Mouse (Mus musculus) hindbrain, postnatal 0 days (tissue): ENCODE results near the gene Aifm1. TPM values are rescaled to one million over a fixed set of nuclear protein-coding genes. Genes with fewer than 3 reads are reported as not detected.

Experiments used
- ATAC-seq: fragments of 200-750 bp; cut with Nextera tagmentation; 2 replicates; pipeline ENCODE4 v1.8.0; 2017; ENCODE audit warnings: mild to moderate bottlenecking, moderate TSS enrichment, moderate library complexity
- DNase-seq: peaks from one replicate; pipeline ENCODE4 v3.0.0-alpha.2; 2015; ENCODE audit warnings: low spot score
- H3K27ac ChIP-seq: fragments of 300-500 bp; sonication (generic); 2 replicates; pipeline ENCODE4 v1.5.1; 2014; ENCODE audit warnings: mild to moderate bottlenecking
- H3K27me3 ChIP-seq: fragments of 300-500 bp; sonication (generic); 2 replicates; pipeline ENCODE4 v1.6.1; 2014; ENCODE audit warnings: low read length, mixed read lengths; ENCODE audit not compliant: insufficient read depth
- H3K36me3 ChIP-seq: fragments of 300-500 bp; sonication (generic); 2 replicates; pipeline ENCODE4 v1.6.1; 2014; ENCODE audit warnings: low read length, mixed read lengths; ENCODE audit not compliant: insufficient read depth
- H3K4me1 ChIP-seq: fragments of 300-500 bp; sonication (generic); 2 replicates; pipeline ENCODE4 v1.6.1; 2014; ENCODE audit warnings: antibody characterized with exemption, low read length, mixed read lengths; ENCODE audit not compliant: insufficient read depth
- H3K4me2 ChIP-seq: fragments of 300-500 bp; sonication (generic); 2 replicates; pipeline ENCODE4 v1.6.1; 2014; ENCODE audit warnings: low read depth, mild to moderate bottlenecking, low read length, moderate library complexity, mixed read lengths
- H3K4me3 ChIP-seq: fragments of 300-500 bp; sonication (generic); 2 replicates; pipeline ENCODE4 v1.5.1; 2014; ENCODE audit warnings: low read length
- H3K9ac ChIP-seq: fragments of 300-500 bp; sonication (generic); replicated peaks from 2 replicates; pipeline ENCODE4 v1.6.1; 2014; ENCODE audit warnings: mild to moderate bottlenecking, low read length, moderate library complexity, mixed read lengths
- H3K9me3 ChIP-seq: fragments of 300-500 bp; sonication (generic); 2 replicates; pipeline ENCODE4 v1.6.1; 2016; ENCODE audit warnings: low read length, mixed read lengths
- CTCF ChIP-seq: IDR thresholded peaks from 2 replicates; pipeline ENCODE4 v1.5.1; 2016; ENCODE audit warnings: antibody characterized with exemption, control low read depth, low read depth
- WGBS: fragments of 180-500 bp; shearing (Covaris S2); extraction: QIAGEN DNeasy Blood & Tissue Kit; methylation state at CpG from one replicate; pipeline ENCODE4 v1.1.7; 2014; 5-methylcytosine and 5-hydroxymethylcytosine counted together
- polyA plus RNA-seq: library from polyadenylated mRNA; unstranded; fragments of >200 nt; fragmentation: Nextera tagmentation; extraction: Ambion mirVana; gene quantifications from 2 replicates; pipeline ENCODE4 v1.2.1, GENCODE M21; 2015
- total RNA-seq: library from RNA; depleted of rRNA; stranded (reverse); fragments of >200 nt; gene quantifications from 2 replicates; pipeline ENCODE4 v1.2.3, GENCODE M21; 2014; rRNA removed

The Aifm1 gene
- total and polyA plus RNA-seq, 2 experiments from 2014 or later: 7.2 to 32.9 TPM

- H3K27me3 ChIP-seq: no peaks in the 10 kb centered on the region
- WGBS: 75% methylated on average over 6 of the region's 6 CpGs
- no peak overlapping the region for H3K4me3 ChIP-seq
- no peak for ATAC-seq
- no peaks in the 10 kb centered on the region for H3K4me1 ChIP-seq
- no peaks in the 10 kb centered on the region for H3K36me3 ChIP-seq
- H3K9ac ChIP-seq: no peak overlapping the region
- no peak for TF ChIP-seq CTCF
- H3K4me2 ChIP-seq: no peak overlapping the region
- no peak overlapping the region for H3K27ac ChIP-seq
- no peaks in the 10 kb centered on the region for H3K9me3 ChIP-seq
- no peak for DNase-seq
Observed at GRCm38 (mm10) chrX:48428241-48428640, 85.1 kb downstream of the Aifm1 start.

- DNase-seq (no peak), ATAC-seq (no peak)
- H3K27me3 ChIP-seq: no peaks in the 10 kb centered on the region
- no peak overlapping the region for H3K4me3 ChIP-seq
- WGBS: 71% methylated on average over 7 of the region's 7 CpGs
- no peak overlapping the region for H3K27ac ChIP-seq
- no peaks in the 10 kb centered on the region for H3K4me1 ChIP-seq
- no peak for TF ChIP-seq CTCF
- H3K9me3 ChIP-seq: no peaks in the 10 kb centered on the region
- H3K36me3 ChIP-seq: no peaks in the 10 kb centered on the region
- H3K4me2 ChIP-seq: no peak overlapping the region
- no peak overlapping the region for H3K9ac ChIP-seq
Observed at GRCm38 (mm10) chrX:48425280-48425679, 88.1 kb downstream of the Aifm1 start.

Other genes with a start within 250 kb of the Aifm1 start
- 7.8 and 8.5 TPM in 2 replicates for gene Bcorl1, start 172.2 kb downstream of the Aifm1 start, total RNA-seq
- 3.3 and 4.0 TPM in 2 replicates for gene Bcorl1, start 172.2 kb downstream of the Aifm1 start, polyA plus RNA-seq
- gene Elf4, start 50.4 kb downstream of the Aifm1 start, total RNA-seq: 0.78 and 1.5 TPM in 2 replicates
- 0.32 and 0.34 TPM in 2 replicates for gene Elf4, start 50.4 kb downstream of the Aifm1 start, polyA plus RNA-seq
- gene Rab33a, start 5.7 kb upstream of the Aifm1 start, total RNA-seq: 40.4 and 43.8 TPM in 2 replicates
- gene Rab33a, start 5.7 kb upstream of the Aifm1 start, polyA plus RNA-seq: 66.3 and 70.3 TPM in 2 replicates
- 15.7 and 19.4 TPM in 2 replicates for gene Zfp280c, start 80.9 kb upstream of the Aifm1 start, total RNA-seq
- 7.7 and 9.2 TPM in 2 replicates for gene Zfp280c, start 80.9 kb upstream of the Aifm1 start, polyA plus RNA-seq
- gene Slc25a14, start 109.8 kb upstream of the Aifm1 start, total RNA-seq: 12.1 and 18.1 TPM in 2 replicates
- 40.6 and 41.3 TPM in 2 replicates for gene Slc25a14, start 109.8 kb upstream of the Aifm1 start, polyA plus RNA-seq
- gene Gpr119, start 160.9 kb upstream of the Aifm1 start, total RNA-seq: not detected in 2 replicates
- not detected in 2 replicates for gene Gpr119, start 160.9 kb upstream of the Aifm1 start, polyA plus RNA-seq
- gene Rbmx2, start 181.4 kb upstream of the Aifm1 start, total RNA-seq: 4.9 and 6.0 TPM in 2 replicates
- 23.7 and 28.2 TPM in 2 replicates for gene Rbmx2, start 181.4 kb upstream of the Aifm1 start, polyA plus RNA-seq